Mouse (Mus musculus): ENCODE data around the gene Aqp1. TPM values are rescaled to one million over a fixed set of nuclear protein-coding genes. Genes with fewer than 3 reads are reported as not detected.

Gene Aqp1
- polyA plus RNA-seq, 1 experiment from 2014 or later, result 42.8 TPM

DNA sequence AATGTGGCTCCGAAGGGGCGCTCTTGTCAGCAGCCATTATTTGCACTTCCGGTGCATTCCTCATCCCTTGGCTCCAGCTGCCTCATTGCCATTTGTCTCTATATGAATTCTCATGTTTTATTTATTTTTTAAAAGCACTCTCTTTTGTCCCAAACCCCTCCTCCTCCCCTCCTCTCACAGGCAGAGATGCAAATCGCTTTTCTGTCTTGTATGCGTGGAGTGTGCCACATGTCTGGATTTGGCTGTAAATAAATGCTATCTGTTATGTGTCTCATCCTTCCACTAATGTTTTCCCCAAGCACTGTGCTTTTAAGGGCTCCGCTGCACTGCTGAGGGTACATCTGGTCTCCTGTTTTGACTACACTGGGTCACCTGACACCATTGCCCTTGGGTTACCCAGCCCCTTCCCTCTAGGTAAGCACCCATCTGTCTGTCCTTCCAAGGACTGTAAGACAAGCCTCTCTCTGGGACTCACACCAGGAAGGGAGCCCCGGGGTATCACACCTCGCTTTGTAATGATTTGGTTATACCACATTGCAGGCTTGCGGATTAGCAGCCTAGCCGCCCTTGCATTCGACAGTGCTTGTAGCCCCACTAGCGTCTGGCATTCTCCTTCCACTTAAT is 52.4 kb downstream of the Aqp1 start:
- ATAC-seq (replicated peaks; ENCODE audit: insufficient number of reproducible peaks, insufficient read depth, low FRiP score, low read depth), result no peak
- Histone ChIP-seq H3K4me3 (no peak overlapping the region), H3K27me3 (peaks cover 66% of the 10 kb centered on the region), H3K4me2 (no peak overlapping the region), H3K9ac (no peak overlapping the region), H3K9me3 (replicated peaks) (no peaks in the 10 kb centered on the region), H3K4me1 (replicated peaks) (no peaks in the 10 kb centered on the region), H3K36me3 (no peaks in the 10 kb centered on the region), H3K27ac (no peak overlapping the region)
- 40% methylated on average over 12 of the region's 12 CpGs for WGBS

DNA sequence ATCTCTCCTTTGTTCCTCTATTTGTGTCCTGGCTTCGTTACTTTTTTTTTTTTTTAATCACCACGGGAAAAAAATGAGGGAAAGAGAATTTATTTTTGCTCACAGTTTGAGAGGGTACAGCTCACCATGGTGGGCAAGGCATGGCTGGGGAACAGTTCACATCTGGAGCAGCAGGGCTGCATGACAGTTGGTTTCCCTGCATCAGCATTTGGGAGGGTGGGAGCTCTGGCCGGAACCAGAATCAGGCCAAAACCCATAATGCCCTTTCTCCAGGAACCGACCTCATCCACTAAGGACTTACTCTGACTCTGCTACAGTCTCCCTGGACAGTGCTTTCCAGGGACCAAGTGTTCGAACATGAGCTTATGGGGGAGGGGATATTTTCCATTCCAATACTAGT is 53.1 kb downstream of the Aqp1 start:
- ATAC-seq (replicated peaks; ENCODE audit: insufficient number of reproducible peaks, insufficient read depth, low FRiP score, low read depth), result no peak
- no peaks in the 10 kb centered on the region for H3K36me3 ChIP-seq
- no peak overlapping the region for H3K4me2 ChIP-seq
- no peak overlapping the region for H3K9ac ChIP-seq
- H3K9me3 ChIP-seq (replicated peaks), result no peaks in the 10 kb centered on the region
- 44% methylated on average over 5 of the region's 5 CpGs for WGBS
- no peak overlapping the region for H3K4me3 ChIP-seq
- no peaks in the 10 kb centered on the region for H3K4me1 ChIP-seq (replicated peaks)
- peaks cover 69% of the 10 kb centered on the region for H3K27me3 ChIP-seq
- no peak overlapping the region for H3K27ac ChIP-seq

DNA sequence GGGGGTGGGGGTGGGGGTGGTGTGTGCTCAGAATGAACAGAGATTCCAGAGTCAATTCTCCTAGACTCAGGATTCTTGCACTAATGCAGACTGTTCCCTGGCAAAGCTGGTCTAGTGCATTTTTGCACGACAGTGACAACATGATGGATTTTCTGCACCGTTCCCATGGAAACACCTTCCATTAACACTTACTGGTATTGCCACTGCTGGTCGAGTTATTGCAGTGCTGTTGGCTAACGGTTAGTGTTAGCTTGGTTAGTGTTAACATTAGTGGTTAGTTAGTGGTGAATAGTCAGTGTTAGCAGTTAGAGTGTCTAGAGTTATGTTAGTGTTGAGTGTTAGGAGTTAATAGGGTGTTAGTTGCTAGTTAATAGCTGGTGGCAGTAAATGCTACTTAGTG is 55.6 kb downstream of the Aqp1 start:
- Histone ChIP-seq H3K4me3 (no peak overlapping the region), H3K4me2 (no peak overlapping the region), H3K36me3 (no peaks in the 10 kb centered on the region), H3K9me3 (replicated peaks) (no peaks in the 10 kb centered on the region), H3K4me1 (replicated peaks) (0 out of 2 replicates have a peak, but pooled peaks cover 5% of the 10 kb centered on the region), H3K9ac (no peak overlapping the region), H3K27ac (no peak overlapping the region), H3K27me3 (peaks cover 77% of the 10 kb centered on the region)
- ATAC-seq (replicated peaks; ENCODE audit: insufficient number of reproducible peaks, insufficient read depth, low FRiP score, low read depth), result no peak
- 51% methylated on average over 4 of the region's 4 CpGs for WGBS

DNA sequence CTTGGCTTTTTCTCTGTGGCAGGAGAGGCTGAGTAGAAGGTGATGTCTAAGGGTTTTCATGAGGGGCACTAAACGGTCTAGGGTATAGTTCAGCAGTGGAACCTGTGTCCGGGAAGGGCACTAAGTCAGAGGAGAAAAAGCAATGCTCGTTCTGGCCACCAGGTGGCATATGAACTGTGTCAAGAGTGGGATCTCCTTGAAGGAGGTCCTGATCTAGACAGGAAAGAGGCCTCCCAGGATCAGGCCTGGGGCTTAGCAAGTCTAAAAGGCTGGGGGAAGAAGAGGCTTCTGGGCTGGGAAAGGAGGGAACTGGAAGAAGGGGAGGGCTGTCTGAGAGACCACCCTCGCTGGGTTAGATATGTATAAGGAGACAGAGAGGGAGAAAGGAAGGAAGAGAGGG is 56.2 kb downstream of the Aqp1 start:
- H3K27ac ChIP-seq, result no peak overlapping the region
- no peaks in the 10 kb centered on the region for H3K9me3 ChIP-seq (replicated peaks)
- H3K36me3 ChIP-seq, result no peaks in the 10 kb centered on the region
- no peak overlapping the region for H3K9ac ChIP-seq
- 8% methylated on average over 4 of the region's 4 CpGs for WGBS
- ATAC-seq (replicated peaks; ENCODE audit: insufficient number of reproducible peaks, insufficient read depth, low FRiP score, low read depth), result no peak
- H3K4me1 ChIP-seq (replicated peaks), result 0 out of 2 replicates have a peak, but pooled peaks cover 5% of the 10 kb centered on the region
- H3K27me3 ChIP-seq, result peaks cover 79% of the 10 kb centered on the region
- no peak overlapping the region for H3K4me2 ChIP-seq
- H3K4me3 ChIP-seq, result no peak overlapping the region

DNA sequence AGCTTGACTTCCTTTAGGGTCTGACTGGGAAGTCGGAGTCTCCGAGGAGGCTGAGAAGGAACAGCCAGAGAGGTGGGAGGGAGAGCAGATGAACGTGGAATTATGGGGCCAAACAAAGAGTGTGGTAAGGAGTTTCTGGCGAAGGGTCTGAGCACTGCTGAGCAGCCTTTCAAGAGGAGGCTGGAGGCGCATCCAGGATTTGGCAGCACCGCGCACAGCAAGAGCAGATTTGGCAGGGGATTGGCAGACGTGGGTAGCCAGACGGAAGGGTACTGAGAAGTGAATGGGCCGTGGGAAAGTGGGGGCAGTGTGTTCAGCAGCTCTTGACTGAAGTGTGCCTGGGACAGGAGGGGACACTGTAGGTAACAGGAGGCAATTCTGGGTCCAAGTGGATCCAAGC is 58.6 kb downstream of the Aqp1 start:
- Histone ChIP-seq H3K27me3 (peaks cover 72% of the 10 kb centered on the region), H3K36me3 (no peaks in the 10 kb centered on the region), H3K4me3 (no peak overlapping the region), H3K9ac (no peak overlapping the region), H3K9me3 (replicated peaks) (no peaks in the 10 kb centered on the region), H3K4me1 (replicated peaks) (0 out of 2 replicates have a peak, but pooled peaks cover 5% of the 10 kb centered on the region), H3K27ac (no peak overlapping the region), H3K4me2 (no peak overlapping the region)
- ATAC-seq (replicated peaks; ENCODE audit: insufficient number of reproducible peaks, insufficient read depth, low FRiP score, low read depth), result no peak
- 76% methylated on average over 10 of the region's 10 CpGs for WGBS

DNA sequence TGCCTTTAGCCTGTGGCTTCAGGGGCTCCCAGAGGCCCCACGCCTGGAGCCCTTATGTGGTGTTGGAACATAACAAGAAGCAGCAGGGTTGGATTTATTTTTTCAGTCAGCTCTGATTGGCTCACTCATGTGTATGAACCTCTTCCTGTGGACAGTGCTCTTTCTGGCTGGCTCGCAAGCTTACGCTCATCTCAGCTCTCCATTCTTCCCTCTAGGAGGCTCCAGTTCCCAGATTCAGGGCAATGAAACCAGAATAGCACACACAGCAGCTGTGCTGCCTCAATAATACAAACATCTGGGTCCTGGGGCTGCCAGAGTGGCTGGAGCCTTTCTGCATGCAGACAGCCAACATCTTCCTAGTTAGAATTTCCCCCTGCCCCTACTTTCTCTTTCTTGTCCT is 59.9 kb downstream of the Aqp1 start:
- peaks cover 60% of the 10 kb centered on the region for H3K27me3 ChIP-seq
- H3K9ac ChIP-seq, result no peak overlapping the region
- H3K27ac ChIP-seq, result no peak overlapping the region
- H3K4me3 ChIP-seq, result no peak overlapping the region
- H3K36me3 ChIP-seq, result no peaks in the 10 kb centered on the region
- H3K9me3 ChIP-seq (replicated peaks), result no peaks in the 10 kb centered on the region
- peak; percentile 57 for ATAC-seq (replicated peaks; ENCODE audit: insufficient number of reproducible peaks, insufficient read depth, low FRiP score, low read depth)
- WGBS, result 18% methylated on average over 3 of the region's 3 CpGs
- peaks cover 5% of the 10 kb centered on the region; the same call in 1 of the 2 replicates for H3K4me1 ChIP-seq (replicated peaks)
- no peak overlapping the region for H3K4me2 ChIP-seq

DNA sequence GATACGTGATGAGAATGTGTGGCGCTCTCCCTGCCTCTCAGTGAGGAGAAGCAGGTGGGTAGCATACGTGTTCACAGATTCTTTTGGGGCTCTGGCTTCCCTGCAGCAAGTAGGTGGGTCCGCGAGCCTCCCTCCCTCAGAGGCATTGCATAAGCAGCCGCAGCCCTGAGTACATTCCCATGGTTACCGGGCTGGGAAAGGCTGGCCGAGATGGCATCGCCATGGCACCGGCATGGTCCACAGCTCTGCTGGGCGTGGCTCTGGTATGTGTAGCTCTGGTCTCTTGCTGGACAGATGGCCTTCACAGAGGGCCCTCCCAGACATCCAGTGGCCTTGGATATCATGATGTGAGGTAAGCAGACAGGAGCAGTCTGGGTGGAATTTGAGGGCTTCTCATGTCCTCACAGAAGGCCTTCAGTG is 60.4 kb downstream of the Aqp1 start:
- Histone ChIP-seq H3K4me1 (replicated peaks) (peaks cover 5% of the 10 kb centered on the region; the same call in 1 of the 2 replicates), H3K9me3 (replicated peaks) (no peaks in the 10 kb centered on the region), H3K4me2 (no peak overlapping the region), H3K27ac (no peak overlapping the region), H3K9ac (no peak overlapping the region), H3K4me3 (no peak overlapping the region), H3K36me3 (no peaks in the 10 kb centered on the region), H3K27me3 (peaks cover 57% of the 10 kb centered on the region)
- no peak for ATAC-seq (replicated peaks; ENCODE audit: insufficient number of reproducible peaks, insufficient read depth, low FRiP score, low read depth)
- 69% methylated on average over 11 of the region's 11 CpGs for WGBS

Small RNA genes lying within 50 kb of the gene (microRNA-seq; reads per million reads assigned to microRNA genes)
- gene Gm25458, result not detected

Other genes starting within 250 kb of the Aqp1 start
- 10.2 and 11.9 TPM in 2 replicates for gene Crhr2, start 203.4 kb upstream of the Aqp1 start, polyA plus RNA-seq (2015; fragmentation: Nextera tagmentation; extraction: Ambion mirVana)
- 0.13 TPM in 1 of 2 replicates, not detected in the other for gene Inmt, start 161.4 kb upstream of the Aqp1 start, polyA plus RNA-seq (2015; fragmentation: Nextera tagmentation; extraction: Ambion mirVana)
- 6.2 and 7.7 TPM in 2 replicates for gene Mindy4, start 133.0 kb upstream of the Aqp1 start, polyA plus RNA-seq (2015; fragmentation: Nextera tagmentation; extraction: Ambion mirVana)
- not detected in 2 replicates for gene Ghrhr, start 39.9 kb downstream of the Aqp1 start, polyA plus RNA-seq (2015; fragmentation: Nextera tagmentation; extraction: Ambion mirVana)
- 2.6 and 4.2 TPM in 2 replicates for gene Adcyap1r1, start 115.5 kb downstream of the Aqp1 start, polyA plus RNA-seq (2015; fragmentation: Nextera tagmentation; extraction: Ambion mirVana)